Mouse (Mus musculus) forebrain, embryonic 11.5 days (tissue): ENCODE measurements around the gene Sorcs3. TPM values are rescaled to one million over a fixed set of nuclear protein-coding genes. Genes with fewer than 3 reads are reported as not detected.

Experiments
- ATAC-seq: fragments of 200-750 bp; cut with Nextera tagmentation; replicated peaks from 2 replicates; pipeline ENCODE4 v1.8.0; 2017; ENCODE audit warnings: moderate TSS enrichment; ENCODE audit not compliant: low FRiP score
- DNase-seq: peaks from one replicate; pipeline ENCODE4 v3.0.0-alpha.2; 2017; ENCODE audit warnings: low spot score
- H3K27ac ChIP-seq: fragments of 300-500 bp; sonication (generic); 2 replicates; pipeline ENCODE4 v1.5.1; 2014; ENCODE audit warnings: low read depth, low read length
- H3K27me3 ChIP-seq: fragments of 300-500 bp; sonication (generic); 2 replicates; pipeline ENCODE4 v1.6.1; 2014; ENCODE audit warnings: mild to moderate bottlenecking, low read length, mixed read lengths; ENCODE audit not compliant: control insufficient read depth, insufficient read depth
- H3K36me3 ChIP-seq: fragments of 300-500 bp; sonication (generic); 2 replicates; pipeline ENCODE4 v1.6.1; 2014; ENCODE audit warnings: mild to moderate bottlenecking, low read length, moderate library complexity, mixed read lengths; ENCODE audit not compliant: control insufficient read depth, insufficient read depth
- H3K4me1 ChIP-seq: fragments of 300-500 bp; sonication (generic); replicated peaks from 2 replicates; pipeline ENCODE4 v1.6.1; 2014; ENCODE audit warnings: low read length, mixed read lengths; ENCODE audit not compliant: control insufficient read depth, insufficient read depth
- H3K4me2 ChIP-seq: fragments of 300-500 bp; sonication (generic); 2 replicates; pipeline ENCODE4 v1.6.1; 2014; ENCODE audit warnings: low read depth, mild to moderate bottlenecking, low read length, moderate library complexity, mixed read lengths; ENCODE audit not compliant: severe bottlenecking
- H3K4me3 ChIP-seq: fragments of 300-500 bp; sonication (generic); 2 replicates; pipeline ENCODE4 v1.5.1; 2014; ENCODE audit warnings: low read depth, low read length
- H3K9ac ChIP-seq: fragments of 300-500 bp; sonication (generic); 2 replicates; pipeline ENCODE4 v1.6.1; 2014; ENCODE audit warnings: low read length
- H3K9me3 ChIP-seq: fragments of 300-500 bp; sonication (generic); 2 replicates; pipeline ENCODE4 v1.6.1; 2016; ENCODE audit warnings: low read length, mixed read lengths; ENCODE audit not compliant: control insufficient read depth
- WGBS: fragments of 180-500 bp; shearing (Covaris S2); extraction: QIAGEN DNeasy Blood & Tissue Kit; methylation state at CpG from one replicate; pipeline ENCODE4 v1.1.7; 2014; 5-methylcytosine and 5-hydroxymethylcytosine counted together
- polyA plus RNA-seq: library from polyadenylated mRNA; unstranded; fragments of >200 nt; fragmentation: Nextera tagmentation; extraction: Ambion mirVana; gene quantifications from 2 replicates; pipeline ENCODE4 v1.2.1, GENCODE M21; 2014

The Sorcs3 gene
- polyA plus RNA-seq, 1 experiment from 2014 or later, result 2.1 TPM

GRCm38 (mm10) chr19:48533582-48533981 lies 327.8 kb downstream of the Sorcs3 start:
- DNase-seq (no peak), ATAC-seq (no peak)
- Histone ChIP-seq H3K4me3 (no peak overlapping the region), H3K4me1 (no peaks in the 10 kb centered on the region), H3K27ac (no peak overlapping the region), H3K9ac (no peak overlapping the region), H3K27me3 (no peaks in the 10 kb centered on the region), H3K9me3 (no peaks in the 10 kb centered on the region), H3K4me2 (no peak overlapping the region), H3K36me3 (no peaks in the 10 kb centered on the region)
- 92% methylated on average over 4 of the region's 4 CpGs for WGBS

GRCm38 (mm10) chr19:48544294-48544693 lies 338.5 kb downstream of the Sorcs3 start:
- Histone ChIP-seq H3K4me2 (no peak overlapping the region), H3K36me3 (no peaks in the 10 kb centered on the region), H3K9me3 (no peaks in the 10 kb centered on the region; the same call in 1 of the 2 replicates), H3K4me3 (no peak overlapping the region), H3K9ac (no peak overlapping the region), H3K27ac (no peak overlapping the region), H3K4me1 (no peaks in the 10 kb centered on the region), H3K27me3 (no peaks in the 10 kb centered on the region)
- no peak for DNase-seq
- no peak for ATAC-seq

- Histone ChIP-seq H3K9ac (no peak overlapping the region), H3K4me3 (no peak overlapping the region), H3K36me3 (no peaks in the 10 kb centered on the region), H3K4me1 (no peaks in the 10 kb centered on the region), H3K9me3 (no peaks in the 10 kb centered on the region; the same call in 1 of the 2 replicates), H3K4me2 (no peak overlapping the region), H3K27me3 (no peaks in the 10 kb centered on the region), H3K27ac (no peak overlapping the region)
- no peak for ATAC-seq
- DNase-seq, result no peak
- 86% methylated on average over 7 of the region's 7 CpGs for WGBS
These were observed 339.8 kb downstream of the Sorcs3 start for GRCm38 (mm10) chr19:48545421-48546132.

GRCm38 (mm10) chr19:48546133-48546448 lies 340.3 kb downstream of the Sorcs3 start:
- no peaks in the 10 kb centered on the region for H3K4me1 ChIP-seq
- no peak for DNase-seq
- no peaks in the 10 kb centered on the region; the same call in 1 of the 2 replicates for H3K9me3 ChIP-seq
- ATAC-seq, result no peak
- H3K4me3 ChIP-seq, result no peak overlapping the region
- no peaks in the 10 kb centered on the region for H3K36me3 ChIP-seq
- H3K9ac ChIP-seq, result no peak overlapping the region
- H3K27ac ChIP-seq, result no peak overlapping the region
- no peaks in the 10 kb centered on the region for H3K27me3 ChIP-seq
- WGBS, result 93% methylated on average over 2 of the region's 2 CpGs
- no peak overlapping the region for H3K4me2 ChIP-seq

- DNase-seq, result no peak
- H3K27me3 ChIP-seq, result no peaks in the 10 kb centered on the region
These were observed 342.5 kb downstream of the Sorcs3 start for GRCm38 (mm10) chr19:48548143-48548881.

GRCm38 (mm10) chr19:48559432-48559831 lies 353.6 kb downstream of the Sorcs3 start:
- DNase-seq (no peak), ATAC-seq (no peak)
- Histone ChIP-seq H3K27ac (no peak overlapping the region), H3K9ac (no peak overlapping the region), H3K27me3 (no peaks in the 10 kb centered on the region), H3K9me3 (no peaks in the 10 kb centered on the region), H3K36me3 (no peaks in the 10 kb centered on the region), H3K4me3 (no peak overlapping the region), H3K4me1 (no peaks in the 10 kb centered on the region), H3K4me2 (no peak overlapping the region)
- WGBS, result 64% methylated on average over 2 of the region's 2 CpGs

More at GRCm38 (mm10) chr19:48548143-48548881, 342.5 kb downstream of the Sorcs3 start:
- H3K9me3 ChIP-seq, result no peaks in the 10 kb centered on the region; the same call in 1 of the 2 replicates
- H3K27ac ChIP-seq, result no peak overlapping the region
- no peak for ATAC-seq
- no peaks in the 10 kb centered on the region for H3K4me1 ChIP-seq
- no peak overlapping the region for H3K4me2 ChIP-seq
- 10% methylated on average over 9 of the region's 9 CpGs for WGBS
- no peak overlapping the region for H3K4me3 ChIP-seq
- H3K36me3 ChIP-seq, result no peaks in the 10 kb centered on the region
- no peak overlapping the region for H3K9ac ChIP-seq

GRCm38 (mm10) chr19:48575736-48576135 lies 369.9 kb downstream of the Sorcs3 start:
- 22% methylated on average over 1 of the region's 1 CpGs for WGBS
- no peak overlapping the region for H3K27ac ChIP-seq
- no peak overlapping the region for H3K4me2 ChIP-seq
- H3K4me1 ChIP-seq, result no peaks in the 10 kb centered on the region
- no peak overlapping the region for H3K4me3 ChIP-seq
- DNase-seq (no peak), ATAC-seq (no peak)
- no peak overlapping the region for H3K9ac ChIP-seq
- H3K27me3 ChIP-seq, result no peaks in the 10 kb centered on the region
- no peaks in the 10 kb centered on the region for H3K9me3 ChIP-seq
- no peaks in the 10 kb centered on the region for H3K36me3 ChIP-seq

- ATAC-seq (no peak), DNase-seq (no peak)
- Histone ChIP-seq H3K4me2 (no peak overlapping the region), H3K27ac (no peak overlapping the region), H3K9ac (no peak overlapping the region), H3K9me3 (no peaks in the 10 kb centered on the region), H3K27me3 (no peaks in the 10 kb centered on the region), H3K36me3 (no peaks in the 10 kb centered on the region), H3K4me1 (no peaks in the 10 kb centered on the region), H3K4me3 (no peak overlapping the region)
- WGBS, result 83% methylated on average over 5 of the region's 5 CpGs
These were observed 371.3 kb downstream of the Sorcs3 start for GRCm38 (mm10) chr19:48577169-48577568.
